Mouse (Mus musculus) right cerebral cortex, postnatal 25 days (tissue): ENCODE measurements around the gene BC051019.
A peak's percentile ranks its signal among the peaks of the same experiment; 100 is the strongest.

Experiments
- DNase-seq: peaks from one replicate; pipeline ENCODE4 v3.0.0; 2022

BC051019 gene

GRCm38 (mm10) chr7:109707023-109707785, 16.4 kb downstream of the BC051019 start:
- peak; percentile 23 for DNase-seq

- no peak for DNase-seq
These were observed 19.2 kb downstream of the BC051019 start for GRCm38 (mm10) chr7:109704461-109704860.

GRCm38 (mm10) chr7:109704016-109704377, 19.7 kb downstream of the BC051019 start:
- DNase-seq: no peak

GRCm38 (mm10) chr7:109703190-109704015, 20.2 kb downstream of the BC051019 start, which contains the start of the genes St5 and Akip1:
TSS of gene St5 (minus strand) at chr7:109703605.
TSS of gene Akip1 (plus strand) at chr7:109703690.
- DNase-seq: peak; percentile 91

- DNase-seq: no peak
These were observed 20.9 kb downstream of the BC051019 start for GRCm38 (mm10) chr7:109702721-109703120.

- DNase-seq: no peak
These were observed 23.4 kb downstream of the BC051019 start for GRCm38 (mm10) chr7:109700213-109700612.

- no peak for DNase-seq
These were observed 28.3 kb downstream of the BC051019 start for GRCm38 (mm10) chr7:109695339-109695726.

GRCm38 (mm10) chr7:109694576-109695338, 28.9 kb downstream of the BC051019 start:
- DNase-seq: no peak

GRCm38 (mm10) chr7:109690961-109691360, 32.7 kb downstream of the BC051019 start:
- no peak for DNase-seq

- DNase-seq: no peak
These were observed 33.5 kb downstream of the BC051019 start for GRCm38 (mm10) chr7:109690101-109690500.

GRCm38 (mm10) chr7:109686585-109687128, 37.0 kb downstream of the BC051019 start:
- no peak for DNase-seq

- DNase-seq: no peak
These were observed 42.8 kb downstream of the BC051019 start for GRCm38 (mm10) chr7:109680879-109681278.

GRCm38 (mm10) chr7:109680284-109680683, 43.4 kb downstream of the BC051019 start:
- no peak for DNase-seq

- DNase-seq: no peak
These were observed 48.6 kb downstream of the BC051019 start for GRCm38 (mm10) chr7:109674944-109675628.

- DNase-seq: peak; percentile 58
These were observed 51.8 kb downstream of the BC051019 start for GRCm38 (mm10) chr7:109671581-109672471.

GRCm38 (mm10) chr7:109669426-109670170, 54.1 kb downstream of the BC051019 start:
- DNase-seq: no peak

- DNase-seq: no peak
These were observed 57.0 kb downstream of the BC051019 start for GRCm38 (mm10) chr7:109666664-109667063.

GRCm38 (mm10) chr7:109662626-109663025, 61.0 kb downstream of the BC051019 start:
- peak; percentile 10 for DNase-seq
